In the genomic region with DNA sequence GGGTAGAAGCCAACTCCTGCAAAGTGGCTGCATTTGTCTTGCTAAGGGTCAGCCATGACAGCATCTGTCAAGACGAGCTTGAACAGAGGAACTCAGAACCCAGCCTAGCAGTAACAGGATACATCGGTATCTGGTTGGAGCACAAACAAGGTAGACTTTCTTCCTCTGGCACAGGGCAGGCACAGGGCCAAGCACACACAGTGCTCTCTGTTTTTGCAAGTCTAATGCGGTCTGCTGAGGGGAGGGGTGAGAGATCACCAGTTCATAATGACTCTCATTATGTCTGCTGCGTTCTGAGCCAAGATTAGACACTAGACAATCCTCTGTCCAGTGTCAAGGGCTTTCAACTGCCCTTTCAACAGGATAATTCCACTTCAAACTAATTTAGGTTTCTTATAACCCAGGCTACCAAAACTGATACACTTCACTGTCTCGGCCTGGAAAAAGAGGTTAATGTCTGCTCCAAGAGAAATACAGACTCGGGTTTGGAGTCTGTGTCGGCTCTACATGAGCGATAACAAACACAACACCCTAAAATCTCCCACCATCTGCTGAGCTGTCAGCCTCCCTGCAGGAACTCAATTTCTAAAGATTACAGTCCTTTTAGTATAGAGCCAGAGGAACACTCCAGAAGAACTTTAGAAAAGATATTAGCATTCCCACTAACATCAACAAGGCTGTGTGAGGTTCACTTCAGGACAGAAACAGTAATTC, we compare ENCODE assay signal across 8 mouse cellular contexts.
A peak's percentile ranks its signal among the peaks of the same experiment; 100 is the strongest.
DNase-seq lines count a peak whose midpoint lies in the region; ATAC-seq and TF ChIP-seq lines count a peak whose summit lies in the region.

No protein-coding gene starts in this region.

- TF ChIP-seq EP300 in stomach, postnatal 0 days (optimal IDR thresholded peaks at IDR 0.05), result no peak

- no peak overlapping the region for H3K9ac ChIP-seq in midbrain, embryonic 13.5 days (replicated peaks)
- no peak overlapping the region for H3K9ac ChIP-seq in stomach, postnatal 0 days (ENCODE audit: low read length)

- peaks cover 37% of the 10 kb centered on the region for H3K4me1 ChIP-seq in midbrain, embryonic 13.5 days (replicated peaks)
- H3K4me1 ChIP-seq in stomach, postnatal 0 days (replicated peaks; ENCODE audit: control insufficient read depth, insufficient read depth), result peaks cover 5% of the 10 kb centered on the region; the same call in 1 of the 2 replicates

- H3K27me3 ChIP-seq in midbrain, embryonic 13.5 days, result peaks cover 8% of the 10 kb centered on the region; the same call in 1 of the 2 replicates
- no peaks in the 10 kb centered on the region for H3K27me3 ChIP-seq in stomach, postnatal 0 days (ENCODE audit: control insufficient read depth, insufficient read depth, low read length)

- no peak for TF ChIP-seq CTCF in stomach, postnatal 0 days (IDR thresholded peaks at IDR 0.05; ENCODE audit: low read depth)

- H3K4me2 ChIP-seq in midbrain, embryonic 13.5 days (replicated peaks), result 0 out of 2 replicates have a peak overlapping the region, but pooled peaks have one; percentile 11
- 0 out of 2 replicates have a peak overlapping the region, but pooled peaks have one; percentile 6 for H3K4me2 ChIP-seq in stomach, postnatal 0 days (replicated peaks; ENCODE audit: low read depth)

- H3K36me3 ChIP-seq in midbrain, embryonic 13.5 days, result no peaks in the 10 kb centered on the region
- no peaks in the 10 kb centered on the region for H3K36me3 ChIP-seq in stomach, postnatal 0 days (ENCODE audit: control insufficient read depth, insufficient read depth, low read length)

- no peak overlapping the region for H3K4me3 ChIP-seq in midbrain, embryonic 13.5 days (replicated peaks)
- no peak overlapping the region for H3K4me3 ChIP-seq in stomach, postnatal 0 days (ENCODE audit: low read depth, low read length)

- 7% methylated on average over 8 of the region's 8 CpGs for WGBS in midbrain, embryonic 13.5 days
- WGBS in stomach, postnatal 0 days, result 24% methylated on average over 8 of the region's 8 CpGs

- H3K9me3 ChIP-seq in midbrain, embryonic 13.5 days, result no peaks in the 10 kb centered on the region
- no peaks in the 10 kb centered on the region for H3K9me3 ChIP-seq in stomach, postnatal 0 days (ENCODE audit: control insufficient read depth, low read length)

- H3K27ac ChIP-seq in midbrain, embryonic 13.5 days, result 0 out of 2 replicates have a peak overlapping the region, but pooled peaks have one; percentile 30
- no peak overlapping the region for H3K27ac ChIP-seq in stomach, postnatal 0 days (replicated peaks)

- DNase-seq in adrenal gland, postnatal 36 days, result peak; percentile 53 to 61
- DNase-seq in embryo, embryonic 9.5 days (ENCODE audit: extremely low spot score), result peak; percentile 48
- peak; percentile 71 to 76 for DNase-seq in heart, adult 18-20 months
- peak; percentile 71 for DNase-seq in kidney, adult 18-20 months
- DNase-seq in left cerebral cortex, postnatal 10 days (ENCODE audit: extremely low spot score in 1 of 2, low spot score in 2 of 2), result peak; percentile 74 to 77
- peak; percentile 30 for DNase-seq in stomach, postnatal 0 days (ENCODE audit: low spot score)
- DNase-seq in urinary bladder, postnatal 25 days (ENCODE audit: low spot score), result no peak

- intact Hi-C loops in left cerebral cortex, postnatal 10 days (cut with DNase I), result loop anchor here (5.0 to 10.0 kb wide), 4 partner anchors 312 to 1835 kb away; partner anchors contain the start of gene Auts2

- peak; percentile 90 for ATAC-seq in midbrain, embryonic 13.5 days
- ATAC-seq in stomach, postnatal 0 days (ENCODE audit: low FRiP score, low TSS enrichment), result peak; percentile 42
